Mouse (Mus musculus): ENCODE data around the gene Tpbg. TPM values are rescaled to one million over a fixed set of nuclear protein-coding genes. Genes with fewer than 3 reads are reported as not detected.

The Tpbg gene
- total RNA-seq, 1 experiment from 2014 or later, result 4.3 TPM

Other genes with a start within 250 kb of the Tpbg start
- gene Ibtk, start 93.0 kb upstream of the Tpbg start, total RNA-seq (2021), result 35.8 and 40.9 TPM in 2 replicates

Data from adrenal gland, postnatal 14 days (tissue).